Mouse (Mus musculus) bone marrow, adult 2 months (tissue): Measurements from ENCODE around the gene Nceh1. TPM values are rescaled to one million over a fixed set of nuclear protein-coding genes. Genes with fewer than 3 reads are reported as not detected.

Experiments used
- H3K27ac ChIP-seq: fragments of 200-500 bp; 2 replicates; pipeline ENCODE4 v1.5.1; 2012; ENCODE audit warnings: low read depth, mild to moderate bottlenecking, control low read depth, inconsistent platforms, low read length; ENCODE audit not compliant: control insufficient read depth, poor library complexity, insufficient read depth
- H3K4me1 ChIP-seq: fragments of 200-500 bp; 2 replicates; pipeline ENCODE4 v1.6.1; 2011; ENCODE audit warnings: low read length; ENCODE audit not compliant: control insufficient read depth, insufficient read depth
- H3K4me3 ChIP-seq: fragments of 200-500 bp; replicated peaks from 2 replicates; pipeline ENCODE3; 2011; ENCODE audit warnings: mild to moderate bottlenecking, low read depth, low read length, control low read depth; ENCODE audit not compliant: control insufficient read depth
- CTCF ChIP-seq: fragments of 200-500 bp; IDR thresholded peaks from 2 replicates; pipeline ENCODE4 v1.5.1; 2011; ENCODE audit warnings: low read length, control low read depth; ENCODE audit not compliant: control insufficient read depth, insufficient read depth
- POLR2A ChIP-seq: fragments of 200-500 bp; IDR thresholded peaks from 2 replicates; pipeline ENCODE4 v1.6.1; 2011; ENCODE audit warnings: low read depth, mild to moderate bottlenecking, control low read depth, low read length, borderline replicate concordance; ENCODE audit not compliant: control insufficient read depth
- WGBS: fragments of 180-500 bp; shearing (Covaris S2); methylation state at CpG from one replicate; pipeline ENCODE4 v1.1.7; 2018; 5-methylcytosine and 5-hydroxymethylcytosine counted together
- polyA plus RNA-seq: library from polyadenylated mRNA; stranded (reverse); fragments of >200 nt; gene quantifications from 2 replicates; pipeline ENCODE4 v1.2.4, GENCODE M21; 2011; ENCODE audit warnings: low replicate concordance; ENCODE audit not compliant: missing spikeins, insufficient read depth, insufficient read length

Nceh1 gene
- polyA plus RNA-seq, 1 experiment, result 7.1 TPM

DNA sequence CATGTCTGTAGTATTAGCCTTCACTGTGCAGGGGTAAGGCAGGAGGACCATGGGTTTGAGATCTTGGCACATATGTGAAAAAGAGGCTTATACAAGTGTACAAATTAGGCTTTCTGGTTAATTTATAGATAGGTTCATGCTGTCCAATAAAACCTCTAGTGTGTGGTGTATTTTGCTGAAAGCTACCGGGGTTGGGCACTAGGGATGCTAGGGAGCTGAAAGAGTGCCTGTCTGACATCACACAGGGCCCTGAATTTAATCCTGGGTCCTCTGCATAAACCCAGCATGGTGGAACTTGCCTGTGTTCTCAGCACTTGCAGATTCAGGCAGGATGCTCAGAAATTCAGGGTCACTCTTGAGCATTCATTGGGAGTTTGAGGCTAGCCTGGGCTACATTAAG, 65.0 kb downstream of the Nceh1 start:
- H3K4me3 ChIP-seq, result no peak overlapping the region
- WGBS, result 69% methylated on average over 1 of the region's 1 CpGs
- no peak overlapping the region for H3K27ac ChIP-seq
- H3K4me1 ChIP-seq, result no peaks in the 10 kb centered on the region
- TF ChIP-seq CTCF, result no peak
- TF ChIP-seq POLR2A, result no peak

DNA sequence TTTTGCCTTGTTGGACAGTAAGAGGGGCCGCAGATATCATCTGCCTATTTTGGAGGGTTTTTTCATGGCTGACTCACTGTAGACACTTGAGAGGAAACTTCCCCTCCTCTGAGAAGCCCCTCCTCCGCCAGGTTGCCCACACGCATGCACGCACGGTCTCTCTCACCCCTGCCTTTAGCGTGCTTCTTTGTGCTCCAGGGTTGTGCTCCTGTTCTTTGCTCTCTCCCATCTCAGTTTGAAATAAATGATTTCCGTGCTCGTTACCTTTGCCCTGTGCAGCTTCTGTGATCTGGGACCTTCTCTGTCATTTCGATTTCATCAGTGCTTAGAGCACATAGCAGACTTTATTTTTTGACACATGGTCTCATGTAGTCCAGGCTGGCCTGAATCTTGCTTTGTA, 66.3 kb downstream of the Nceh1 start:
- no peak overlapping the region for H3K27ac ChIP-seq
- WGBS, result 81% methylated on average over 9 of the region's 9 CpGs
- H3K4me3 ChIP-seq, result no peak overlapping the region
- H3K4me1 ChIP-seq, result no peaks in the 10 kb centered on the region
- TF ChIP-seq CTCF, result no peak
- no peak for TF ChIP-seq POLR2A

DNA sequence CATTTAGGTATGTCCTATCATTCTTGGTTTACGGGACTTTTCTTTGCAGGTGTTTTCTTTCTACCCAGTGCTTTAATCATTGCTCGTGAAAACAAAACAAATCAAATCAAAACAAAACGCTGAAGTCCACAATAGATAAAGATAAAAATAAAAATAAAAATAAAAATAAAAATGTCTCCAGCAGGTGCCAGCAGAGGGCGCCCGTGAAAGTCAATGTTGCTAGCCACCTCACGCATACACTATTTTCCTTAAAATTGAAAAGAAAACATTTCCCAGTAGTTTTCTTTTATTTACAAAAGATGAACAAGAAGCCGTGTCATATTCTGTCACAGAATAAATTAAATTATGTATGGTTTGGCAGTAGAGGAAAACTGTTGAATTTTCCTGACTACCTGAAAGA, 68.2 kb downstream of the Nceh1 start:
- WGBS, result 36% methylated on average over 7 of the region's 7 CpGs
- Histone ChIP-seq H3K4me1 (no peaks in the 10 kb centered on the region), H3K27ac (no peak overlapping the region), H3K4me3 (no peak overlapping the region)
- peak; percentile 36; the same call in 1 of the 2 replicates for TF ChIP-seq CTCF
- no peak for TF ChIP-seq POLR2A

DNA sequence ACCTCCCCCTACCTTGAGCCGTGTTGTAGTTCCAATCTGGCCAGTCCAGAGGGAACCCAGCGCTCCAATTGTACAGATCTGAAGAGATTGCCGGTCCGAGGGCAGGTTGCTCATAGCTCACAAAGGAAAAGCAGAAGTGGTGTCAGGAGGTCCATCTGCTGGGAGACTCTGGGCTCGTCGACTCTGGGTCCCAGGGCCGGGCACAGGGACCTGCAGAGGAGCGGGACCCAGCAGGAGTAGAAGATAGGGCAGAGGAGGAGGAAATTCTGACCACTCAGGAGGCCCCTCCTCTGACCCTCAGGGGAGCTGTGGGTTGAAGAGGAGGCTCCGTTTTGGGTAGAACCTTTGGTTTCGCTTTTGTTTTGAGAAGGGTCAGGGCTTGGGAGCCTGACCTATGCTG, 75.7 kb downstream of the Nceh1 start:
- Histone ChIP-seq H3K27ac (peak overlapping the region; percentile 61), H3K4me3 (peak overlapping the region; percentile 76), H3K4me1 (no peaks in the 10 kb centered on the region)
- TF ChIP-seq CTCF (no peak), POLR2A (no peak)
- WGBS, result 5% methylated on average over 10 of the region's 10 CpGs

DNA sequence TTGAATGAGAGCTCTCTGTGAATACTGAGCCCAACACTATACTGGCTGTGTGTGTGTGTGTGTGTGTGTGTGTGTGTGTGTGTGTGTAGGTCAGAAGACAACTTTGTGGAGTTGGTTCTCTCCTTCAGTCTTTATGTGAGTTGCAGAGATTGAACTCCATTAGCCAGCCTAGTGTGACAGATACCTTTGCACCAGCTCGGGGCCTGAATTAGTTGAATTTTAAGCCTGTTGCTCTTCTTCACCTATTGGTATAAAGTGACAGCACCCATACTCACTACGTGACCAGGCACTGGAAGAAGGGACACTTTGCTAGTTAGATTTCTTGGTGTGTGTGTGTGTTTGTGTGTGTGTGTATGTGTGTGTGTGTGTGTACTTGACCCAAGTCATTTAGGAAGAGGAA, 77.6 kb downstream of the Nceh1 start:
- no peak for TF ChIP-seq POLR2A
- no peak for TF ChIP-seq CTCF
- Histone ChIP-seq H3K4me1 (no peaks in the 10 kb centered on the region), H3K27ac (no peak overlapping the region), H3K4me3 (no peak overlapping the region)
- 92% methylated on average over 2 of the region's 2 CpGs for WGBS

DNA sequence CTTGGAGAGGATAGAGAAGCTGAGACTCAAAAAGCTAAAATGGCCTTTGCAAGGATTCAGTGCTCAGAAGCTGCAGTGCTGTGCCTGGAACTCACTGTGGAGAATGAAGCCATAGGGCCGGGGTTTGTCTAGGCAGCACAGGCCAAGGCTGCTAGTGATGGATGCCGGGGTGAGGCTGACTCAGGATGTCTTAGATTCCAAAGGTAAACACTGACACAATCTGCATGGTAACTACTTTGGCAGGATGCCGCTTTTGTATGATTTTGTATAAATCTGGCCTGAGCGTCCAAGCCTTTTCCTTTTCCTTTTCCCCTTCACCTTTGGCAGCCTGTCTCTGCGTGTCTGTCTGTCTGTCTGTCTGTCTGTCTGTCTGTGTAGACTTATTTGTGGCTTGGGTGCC, 84.6 kb downstream of the Nceh1 start:
- Histone ChIP-seq H3K4me1 (peaks cover 2% of the 10 kb centered on the region), H3K4me3 (no peak overlapping the region), H3K27ac (no peak overlapping the region)
- WGBS, result 83% methylated on average over 5 of the region's 5 CpGs
- no peak for TF ChIP-seq CTCF
- no peak for TF ChIP-seq POLR2A

DNA sequence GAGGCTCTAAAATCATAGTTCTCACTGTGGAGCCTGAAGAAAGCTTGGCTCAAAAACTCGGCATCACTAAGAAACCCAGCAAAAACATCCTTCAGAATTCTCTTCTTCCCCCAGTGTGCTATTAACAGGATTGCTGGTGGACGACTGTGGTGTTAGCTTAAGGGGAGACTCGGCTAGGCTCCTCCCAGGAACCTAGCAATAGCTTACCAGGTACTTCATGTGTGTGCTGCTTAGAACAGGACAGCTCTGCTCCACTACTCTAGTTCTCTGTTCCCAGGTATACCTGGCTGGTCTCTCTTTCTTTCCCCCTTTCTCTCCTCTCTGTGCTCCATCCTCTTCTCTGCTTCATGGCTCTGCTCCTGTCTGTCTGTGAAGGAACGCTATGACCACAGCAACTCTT, 85.1 kb downstream of the Nceh1 start:
- Histone ChIP-seq H3K4me1 (peaks cover 2% of the 10 kb centered on the region), H3K4me3 (no peak overlapping the region), H3K27ac (no peak overlapping the region)
- WGBS, result 75% methylated on average over 4 of the region's 4 CpGs
- no peak for TF ChIP-seq CTCF
- no peak for TF ChIP-seq POLR2A

DNA sequence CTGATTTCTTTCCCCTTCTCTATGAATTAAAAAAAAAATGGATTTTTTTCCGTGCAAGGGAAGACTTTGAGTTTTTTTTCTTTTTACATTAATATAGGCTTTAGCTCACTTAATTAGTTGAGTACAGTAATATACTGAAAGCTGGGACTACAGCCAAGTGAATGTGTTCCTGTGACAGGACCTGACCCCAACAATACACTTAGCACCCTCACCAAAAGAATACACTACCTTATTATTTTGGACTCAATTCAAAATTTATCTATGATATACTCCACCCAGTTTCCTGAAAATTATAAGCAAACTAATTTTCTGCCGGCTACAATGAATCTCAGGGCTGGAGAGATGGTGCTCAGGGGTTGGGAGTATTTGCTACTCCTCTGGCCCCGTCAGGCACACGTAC, 86.4 kb downstream of the Nceh1 start:
- Histone ChIP-seq H3K27ac (no peak overlapping the region), H3K4me1 (peaks cover 2% of the 10 kb centered on the region), H3K4me3 (no peak overlapping the region)
- 71% methylated on average over 4 of the region's 4 CpGs for WGBS
- TF ChIP-seq POLR2A, result no peak
- TF ChIP-seq CTCF, result no peak

DNA sequence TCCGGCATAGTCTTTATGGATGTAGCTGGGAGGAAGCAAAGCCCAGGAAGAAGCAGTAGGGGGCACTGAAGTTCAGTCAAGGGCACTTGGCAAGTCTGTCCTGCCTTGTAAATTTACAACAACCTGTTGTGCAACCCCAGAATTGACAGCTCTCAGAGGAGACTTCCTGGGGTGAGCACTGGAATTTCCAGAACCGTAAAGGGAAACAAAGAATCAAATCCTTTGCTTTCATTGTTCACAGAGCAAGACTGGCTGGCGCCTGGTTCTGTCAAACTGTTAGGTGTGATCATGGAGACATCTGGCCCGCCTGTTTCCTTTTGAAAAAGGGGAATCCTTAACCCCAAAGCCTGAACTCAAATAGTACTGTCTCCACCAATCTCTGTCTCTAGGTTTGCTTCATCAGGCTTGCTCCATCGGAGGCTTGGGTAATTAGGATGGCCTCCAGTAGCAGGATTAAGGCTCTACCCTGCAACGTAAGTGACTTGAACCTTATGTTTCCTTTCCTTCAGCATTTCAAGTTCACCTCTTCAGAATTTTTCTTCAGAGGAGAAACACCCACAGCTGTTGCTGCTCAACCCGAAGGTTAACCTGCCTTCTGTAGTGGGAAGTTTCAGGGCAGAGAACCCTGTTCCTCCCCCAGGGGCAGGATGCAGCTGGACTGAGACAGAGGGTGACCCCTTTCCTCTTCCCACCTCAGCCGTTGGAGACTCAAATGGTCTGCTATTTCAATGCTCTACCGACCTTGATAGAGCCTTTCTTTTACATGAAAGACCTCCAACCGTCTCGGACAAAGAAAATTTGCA, 87.6 kb downstream of the Nceh1 start:
- Histone ChIP-seq H3K4me1 (peaks cover 2% of the 10 kb centered on the region), H3K27ac (no peak overlapping the region; the same call in 1 of the 2 replicates), H3K4me3 (no peak overlapping the region)
- WGBS, result 5% methylated on average over 11 of the region's 11 CpGs
- TF ChIP-seq POLR2A (no peak), CTCF (peak; percentile 40; the same call in 1 of the 2 replicates)
